Mouse (Mus musculus) E14TG2a.4 (cell line): ENCODE results near the gene Gm17545.

Experiments used
- CTCF ChIP-seq: conservative IDR thresholded peaks from 2 replicates; pipeline ENCODE4 v1.5.1; 2014; ENCODE audit warnings: low read length
- NANOG ChIP-seq: IDR thresholded peaks from 2 replicates; pipeline ENCODE4 v1.6.1; 2014; ENCODE audit warnings: borderline replicate concordance, low read length, mixed read lengths
- POU5F1 ChIP-seq: IDR thresholded peaks from 2 replicates; pipeline ENCODE4 v1.6.1; 2014; ENCODE audit warnings: low read length, borderline replicate concordance

GRCm38 (mm10) chr9:22469643-22470042, 15.6 kb downstream of the Gm17545 start, which contains the start of gene Rp9:
- TF ChIP-seq CTCF (no peak), POU5F1 (no peak), NANOG (no peak)
